Mouse (Mus musculus) adrenal gland, adult 2 months (tissue): Measurements from ENCODE around the gene Gli1. TPM values are rescaled to one million over a fixed set of nuclear protein-coding genes. Genes with fewer than 3 reads are reported as not detected.

ENCODE experiments used
- DNase-seq: peaks from one replicate; pipeline ENCODE4 v3.0.0; 2021
- polyA plus RNA-seq: library from polyadenylated mRNA; depleted of rRNA; stranded (reverse); fragments of >200 nt; gene quantifications from 2 replicates; pipeline ENCODE4 v1.2.3, GENCODE M21; 2012
- total RNA-seq, 2 experiments: library from RNA; stranded (reverse); gene quantifications; 2 replicates each; pipeline ENCODE4 v1.2.3; 2021

Gli1 gene
- total and polyA plus RNA-seq, 3 experiments = 2.6 to 9.1 (median 5.0) TPM

GRCm38 (mm10) chr10:127291881-127292638 lies 49.7 kb downstream of the Gli1 start:
- no peak for DNase-seq

DNA sequence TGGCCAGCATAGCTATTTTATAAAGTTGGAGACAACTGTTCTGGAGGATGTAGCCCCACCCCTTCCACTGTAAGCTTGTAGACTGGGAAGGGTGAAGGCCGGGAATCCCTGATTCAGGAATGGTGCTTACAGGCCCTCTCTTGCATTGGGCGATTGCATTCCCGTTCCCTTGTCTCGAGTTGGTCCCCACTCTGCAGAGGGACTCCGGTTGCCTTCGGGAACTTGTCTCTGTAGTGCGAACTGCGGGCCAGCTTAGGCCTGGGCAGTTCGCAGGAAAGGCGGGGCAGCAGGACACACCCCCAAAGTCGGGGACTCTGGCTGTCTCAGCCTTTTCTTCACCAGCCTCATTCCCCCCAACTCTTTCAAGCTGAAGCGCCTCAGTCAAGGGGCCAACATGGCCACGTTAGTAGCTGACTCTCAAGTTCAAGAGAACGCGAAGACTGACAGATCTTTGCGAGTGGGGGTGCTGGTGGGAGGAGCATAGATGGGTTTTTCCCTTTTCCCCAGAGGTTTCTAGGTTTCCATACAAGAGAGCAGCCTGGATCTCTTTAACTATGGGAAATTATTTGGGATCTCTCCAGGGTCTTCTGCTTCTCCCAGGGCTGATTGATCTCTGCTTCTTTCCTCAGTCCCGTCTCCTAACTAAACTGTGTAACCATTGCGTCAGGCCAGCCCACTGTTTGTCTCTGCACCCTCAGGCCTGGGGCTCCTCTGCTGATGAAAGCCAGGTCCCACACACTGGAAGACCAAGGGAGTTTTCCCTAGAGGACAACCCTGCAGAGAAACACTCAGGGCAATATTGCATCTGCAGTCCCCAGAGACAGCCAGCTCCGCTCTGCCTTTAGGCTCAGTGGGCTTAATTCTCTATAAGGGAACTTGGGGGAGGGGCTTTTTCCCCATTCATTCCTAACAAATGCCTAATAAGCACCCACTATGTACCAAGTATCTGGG lies 50.6 kb downstream of the Gli1 start:
- DNase-seq = peak; percentile 84

- peak; percentile 100 for DNase-seq
These were observed 51.4 kb downstream of the Gli1 start for GRCm38 (mm10) chr10:127290307-127290929.

DNA sequence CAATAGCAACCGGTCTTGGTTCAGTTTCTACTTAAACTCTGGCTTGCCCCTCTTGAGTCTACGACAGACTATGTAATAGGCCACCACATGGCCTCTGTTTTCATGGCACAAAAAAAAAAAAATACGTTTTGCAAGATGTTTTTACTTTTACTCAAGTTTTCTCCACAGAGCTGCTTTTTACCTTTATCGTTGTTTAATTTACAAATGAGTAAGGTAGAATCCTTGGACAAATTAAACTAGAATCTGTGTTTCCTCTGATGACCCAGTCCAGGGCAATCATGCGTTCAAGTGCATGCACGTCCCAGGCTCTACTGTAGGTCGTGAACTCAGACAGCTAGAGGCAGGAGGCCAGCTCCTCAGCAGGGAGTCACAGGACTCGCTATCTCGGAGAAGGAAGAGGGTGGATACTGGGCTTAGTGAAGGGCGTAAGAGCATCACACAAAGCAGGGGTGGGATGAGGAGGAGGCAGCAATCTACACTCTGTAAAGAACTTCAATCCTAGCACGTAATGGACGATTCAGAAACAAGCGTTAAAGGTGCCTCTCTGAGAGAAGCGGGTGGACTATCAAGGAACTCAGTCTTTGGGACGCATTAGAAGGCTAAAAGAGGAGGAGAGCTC lies 52.1 kb downstream of the Gli1 start:
- DNase-seq = peak; percentile 70

DNA sequence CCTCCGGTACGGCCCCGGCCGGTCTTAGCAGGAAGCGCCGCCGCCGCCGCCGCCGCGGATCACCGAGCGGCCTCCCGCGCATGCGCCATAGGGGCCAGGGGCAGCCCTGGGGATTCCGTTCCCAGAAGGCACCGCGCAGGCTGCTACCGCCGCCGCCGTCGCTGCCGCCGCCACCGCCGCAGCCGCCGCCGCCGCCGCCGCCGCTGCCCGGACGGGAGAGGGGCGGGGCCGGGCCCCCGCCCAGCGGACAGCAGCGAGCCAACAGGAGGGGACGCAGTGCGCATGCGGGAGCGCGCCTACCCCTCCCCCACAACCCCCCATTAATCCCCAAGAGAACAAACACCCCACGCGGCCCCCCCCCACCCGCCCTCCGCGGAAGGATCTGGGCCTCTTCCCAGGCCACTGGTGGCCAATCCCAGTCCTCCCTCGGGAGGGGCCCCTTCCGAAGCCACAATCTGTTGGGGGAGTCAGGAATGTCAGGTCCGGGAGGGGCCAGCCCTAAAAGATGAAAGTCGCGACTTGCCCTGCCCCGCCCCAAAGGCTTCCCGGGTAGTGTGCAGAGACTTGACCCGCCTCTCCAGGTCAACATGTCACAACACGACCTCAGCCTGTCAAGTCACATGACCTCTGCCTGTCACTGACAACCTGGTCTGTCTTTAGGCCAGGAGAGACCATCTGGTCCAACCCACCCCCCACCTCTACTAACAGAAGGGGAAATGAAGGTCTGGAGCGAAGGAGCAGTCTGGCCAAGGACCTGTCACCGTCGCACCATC lies 52.8 kb downstream of the Gli1 start, which contains the start of gene Mbd6:
TSS of gene Mbd6 (minus strand) at position 219 of the 773 bp plus-strand sequence.
- peak; percentile 93 for DNase-seq

DNA sequence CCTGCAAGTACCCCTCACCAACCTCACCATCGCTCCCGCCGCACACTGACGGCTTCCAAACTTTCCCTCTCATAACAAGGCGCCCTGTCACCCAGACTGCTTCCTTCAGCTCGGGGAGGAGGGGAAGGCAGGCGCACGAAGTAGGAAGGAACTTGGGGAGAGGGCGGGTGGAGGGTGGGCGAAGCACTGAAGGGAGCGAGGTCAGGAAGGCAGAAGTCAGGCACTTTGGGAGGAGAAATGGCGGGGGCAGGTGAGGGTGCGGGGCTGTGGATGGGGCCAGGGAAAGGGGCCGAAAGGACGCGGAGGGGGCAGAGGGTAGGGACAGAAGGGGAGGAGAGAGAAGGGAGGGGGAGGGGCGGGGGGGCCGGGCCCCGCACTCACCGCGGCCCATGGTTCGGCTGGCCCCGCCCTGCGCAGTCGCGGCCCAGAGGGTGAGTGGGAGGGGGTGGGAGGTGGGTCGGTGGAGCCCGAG lies 53.4 kb downstream of the Gli1 start:
- no peak for DNase-seq

- DNase-seq = peak; percentile 41
These were observed 53.9 kb downstream of the Gli1 start for GRCm38 (mm10) chr10:127287936-127288293.

DNA sequence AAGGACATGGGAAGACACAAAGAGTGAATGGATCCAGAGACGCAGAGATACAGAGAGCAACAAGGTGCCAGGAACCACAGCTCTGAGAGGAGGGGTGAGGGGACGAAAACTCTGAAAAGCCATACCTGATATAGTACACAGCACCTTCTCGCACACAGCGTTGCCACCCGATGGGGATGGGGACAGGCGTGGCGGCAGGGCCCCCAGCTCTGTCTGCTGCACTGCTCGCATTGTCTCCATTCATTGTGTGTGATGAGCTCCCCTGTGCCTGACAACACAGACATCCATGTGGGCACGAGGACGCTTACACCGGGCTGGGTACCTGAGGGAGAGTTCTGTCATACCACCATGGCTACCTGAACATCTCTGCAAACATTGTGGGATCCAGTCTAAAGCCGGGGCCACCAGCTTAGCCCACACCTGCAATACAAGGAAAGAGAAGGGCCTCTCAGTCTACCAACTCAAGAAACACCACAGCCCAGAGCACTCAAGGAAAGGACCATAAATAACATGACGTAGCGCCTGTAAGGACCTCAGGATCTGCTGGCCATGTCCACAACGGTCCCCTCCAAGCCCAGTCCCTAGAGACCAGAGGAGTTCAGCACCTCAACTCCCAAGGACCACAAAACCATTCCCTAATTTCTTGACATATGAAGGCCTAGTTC lies 54.4 kb downstream of the Gli1 start:
- DNase-seq = peak; percentile 18

DNA sequence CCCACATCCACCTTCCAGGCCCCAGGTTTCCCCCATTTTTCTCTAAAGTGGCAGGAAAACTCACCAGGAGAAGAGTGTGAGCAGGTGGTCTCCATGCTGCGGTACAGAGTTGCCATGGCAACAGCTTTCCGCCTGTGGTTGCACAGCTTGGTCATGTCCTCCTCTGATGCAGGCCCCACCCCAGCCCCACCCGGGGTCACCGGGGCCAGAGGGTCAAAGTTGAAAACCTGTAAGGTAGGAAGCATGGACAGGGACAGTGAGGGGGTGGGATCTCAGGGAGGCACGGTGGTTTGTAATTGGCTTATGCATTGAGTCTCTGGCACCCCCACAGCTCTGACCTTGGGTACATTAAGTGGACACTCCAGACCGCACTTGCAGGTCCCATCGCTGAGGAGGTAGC lies 55.0 kb downstream of the Gli1 start:
- peak; percentile 19 for DNase-seq

DNA sequence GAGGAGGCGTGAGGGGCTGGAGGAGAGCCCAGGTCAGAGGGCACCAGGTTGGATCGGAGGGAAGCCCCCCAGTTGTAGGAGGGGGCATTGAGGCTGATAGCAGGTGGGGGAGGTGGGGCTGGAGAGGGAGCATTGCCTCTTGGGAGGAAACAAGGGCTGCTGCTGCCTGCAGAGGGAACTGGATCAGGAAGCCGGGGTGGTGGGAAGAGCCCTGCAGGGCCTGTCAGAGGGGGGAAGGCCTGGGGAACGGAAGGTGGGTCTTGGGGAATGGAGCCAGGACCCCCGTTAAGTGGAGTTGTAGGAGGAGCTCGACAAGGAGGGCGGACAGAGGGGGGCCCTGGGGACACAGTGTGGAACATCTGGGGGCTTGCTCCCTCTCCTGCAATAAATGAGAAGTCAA lies 55.6 kb downstream of the Gli1 start:
- peak; percentile 20 for DNase-seq

DNA sequence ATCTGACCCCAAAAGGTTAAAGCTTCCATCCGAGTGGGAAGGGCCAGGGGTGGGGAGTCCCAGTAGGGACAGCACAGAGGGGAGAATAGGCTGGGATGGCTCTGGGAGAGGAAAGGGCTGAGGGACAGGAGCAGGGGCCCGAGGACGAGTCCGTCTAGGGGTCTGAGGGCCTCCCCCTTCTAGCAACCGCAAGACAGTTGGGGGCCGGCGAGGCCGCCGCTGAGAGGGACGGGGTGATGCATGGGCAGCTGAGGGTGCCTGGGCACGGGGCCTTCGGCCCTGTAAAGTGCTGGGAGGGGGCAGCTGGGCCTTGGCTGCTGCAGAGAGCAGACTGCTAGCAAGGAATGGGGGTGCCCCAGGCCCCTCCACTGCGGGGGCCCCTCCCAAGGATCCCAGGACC lies 56.1 kb downstream of the Gli1 start:
- DNase-seq = peak; percentile 11

- no peak for DNase-seq
These were observed 56.9 kb downstream of the Gli1 start for GRCm38 (mm10) chr10:127284724-127285500.

DNA sequence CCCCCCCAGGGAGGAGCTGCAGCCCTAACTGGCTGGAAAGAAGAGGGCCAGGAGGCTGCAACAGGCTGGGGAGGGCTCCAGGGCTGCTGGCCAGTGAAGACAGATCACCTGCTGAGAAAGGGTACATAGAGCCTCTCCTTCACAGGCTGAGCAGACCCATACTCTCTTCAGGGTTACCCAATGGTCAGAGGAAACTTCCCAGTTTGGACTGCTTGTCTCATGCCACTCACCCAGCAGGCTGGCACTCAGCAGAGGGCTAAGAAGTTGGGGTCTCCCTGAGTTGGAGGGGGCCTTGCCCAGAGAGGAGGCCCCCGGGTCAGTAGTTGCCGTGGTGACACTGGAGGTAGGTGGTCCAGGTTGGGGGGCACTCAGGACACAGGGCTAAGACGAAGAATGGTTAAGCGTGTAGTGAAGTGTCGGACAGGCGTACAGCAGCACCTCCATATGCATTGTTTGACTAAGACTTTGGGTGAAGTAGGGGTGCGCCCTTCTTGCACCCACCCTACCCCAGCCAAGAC lies 57.6 kb downstream of the Gli1 start:
- no peak for DNase-seq

GRCm38 (mm10) chr10:127282620-127283215 lies 59.1 kb downstream of the Gli1 start:
- peak; percentile 60 for DNase-seq

GRCm38 (mm10) chr10:127281316-127281715 lies 60.5 kb downstream of the Gli1 start:
- peak; percentile 13 for DNase-seq
